Mouse (Mus musculus) CD4-positive, CD25-positive, alpha-beta regulatory T cell, adult 4 months (primary cell): Measurements from ENCODE around the gene Leng8. TPM values are rescaled to one million over a fixed set of nuclear protein-coding genes. Genes with fewer than 3 reads are reported as not detected.
"Not testable (repeated sequence)": the region's sequence is repeated elsewhere in the genome, so short reads cannot be mapped to it uniquely, and the experiment has no call there.

ENCODE experiments used
- ATAC-seq: one replicate; pipeline ENCODE4 v1.8.0; 2017
- polyA plus RNA-seq, 2 experiments: library from polyadenylated mRNA; unstranded; fragments of 100-300 nt; shearing (Covaris generic); gene quantifications; one replicate each; pipeline ENCODE4 v1.2.1; 2017

The Leng8 gene
- polyA plus RNA-seq, 2 experiments from 2014 or later, result 23.4 to 27.4 TPM

GRCm38 (mm10) chr7:4148341-4149208, 11.7 kb downstream of the Leng8 start:
- ATAC-seq, result peak; percentile 40

- ATAC-seq, result peak; percentile 71
These were observed 12.6 kb downstream of the Leng8 start for GRCm38 (mm10) chr7:4149209-4150054.

DNA sequence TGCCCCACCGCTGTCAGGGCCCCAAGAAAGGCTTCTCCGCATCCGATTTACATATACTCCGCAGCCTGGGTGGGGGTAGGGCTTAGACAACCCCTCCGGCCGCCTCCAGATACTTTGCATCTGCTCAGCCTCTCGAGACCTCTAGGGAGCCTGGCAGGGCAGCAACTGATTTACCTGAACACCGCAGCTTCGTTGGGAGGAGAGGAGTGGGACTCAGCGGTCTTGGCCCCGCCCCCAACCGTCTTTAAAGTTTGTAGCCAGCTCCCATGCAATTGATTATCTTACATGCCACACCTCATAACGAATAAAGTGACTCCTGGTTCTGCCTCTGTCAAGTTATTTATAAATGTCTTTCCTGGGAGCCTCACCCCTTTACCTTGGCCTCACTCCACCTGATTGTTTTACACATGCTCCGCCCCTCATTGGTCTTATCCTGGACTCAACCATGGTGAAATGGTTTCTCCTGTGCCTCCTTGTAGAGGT, 13.3 kb downstream of the Leng8 start, which contains the start of gene Leng9:
TSS of gene Leng9 (minus strand) at position 316 of the 483 bp plus-strand sequence.
- ATAC-seq, result peak; percentile 35

DNA sequence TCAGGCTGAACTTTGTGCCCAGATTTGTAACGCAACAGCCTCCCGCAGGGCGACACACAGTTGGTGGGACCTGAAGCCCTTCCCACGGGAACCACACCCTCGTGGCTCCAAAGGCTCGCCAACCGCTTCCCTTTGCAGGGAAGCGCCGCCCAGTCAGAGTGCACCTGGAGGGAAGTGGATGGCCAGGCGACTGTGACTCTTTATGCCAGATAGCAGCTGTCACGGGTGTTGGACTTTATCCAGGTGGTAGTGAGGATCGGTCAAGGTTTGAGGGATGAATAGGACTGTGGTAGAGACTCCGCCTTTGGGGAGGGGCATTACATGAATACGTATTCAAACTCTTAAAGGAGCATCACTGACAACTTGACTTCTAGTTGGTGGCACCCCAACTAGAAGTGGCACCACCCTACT, 14.0 kb downstream of the Leng8 start:
- no peak for ATAC-seq

DNA sequence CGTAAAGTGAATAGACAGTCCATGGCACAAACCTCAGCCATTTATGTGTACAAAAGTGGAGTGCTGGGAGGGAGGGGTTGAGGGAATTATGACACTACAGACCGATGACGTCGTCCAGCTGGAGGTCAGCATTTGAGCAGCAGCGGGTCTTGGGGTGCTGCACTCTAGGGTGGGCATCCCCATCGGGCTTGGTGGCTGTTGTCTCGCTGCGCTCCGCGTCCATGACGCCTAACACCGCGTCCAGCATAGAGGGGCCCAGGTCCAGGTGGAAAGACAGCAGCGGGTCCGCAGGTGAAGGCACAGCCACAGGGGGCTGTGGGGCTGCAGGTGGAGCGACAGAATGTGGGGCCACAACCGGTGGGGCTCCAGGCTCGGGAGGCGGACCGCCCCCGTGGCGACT, 14.4 kb downstream of the Leng8 start:
- ATAC-seq, result no peak

DNA sequence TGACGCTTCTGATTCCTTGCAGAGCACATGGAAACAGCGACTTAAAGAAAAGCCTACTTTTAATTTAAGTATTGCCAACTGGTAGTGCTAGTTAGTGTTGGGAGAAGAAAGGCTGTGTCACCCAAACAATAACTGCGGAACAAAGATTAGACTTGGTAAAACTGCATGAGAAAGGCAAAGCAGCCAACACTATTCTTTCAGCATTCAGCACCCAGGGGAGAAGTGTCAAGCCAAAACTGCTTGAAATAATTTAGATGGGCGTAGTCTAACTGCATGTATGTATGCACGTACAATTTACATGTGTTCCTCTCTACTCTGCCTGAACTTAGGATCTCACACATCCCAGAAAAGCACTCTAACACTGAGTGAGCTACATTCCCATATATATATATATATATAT, 17.5 kb downstream of the Leng8 start:
- no peak for ATAC-seq

DNA sequence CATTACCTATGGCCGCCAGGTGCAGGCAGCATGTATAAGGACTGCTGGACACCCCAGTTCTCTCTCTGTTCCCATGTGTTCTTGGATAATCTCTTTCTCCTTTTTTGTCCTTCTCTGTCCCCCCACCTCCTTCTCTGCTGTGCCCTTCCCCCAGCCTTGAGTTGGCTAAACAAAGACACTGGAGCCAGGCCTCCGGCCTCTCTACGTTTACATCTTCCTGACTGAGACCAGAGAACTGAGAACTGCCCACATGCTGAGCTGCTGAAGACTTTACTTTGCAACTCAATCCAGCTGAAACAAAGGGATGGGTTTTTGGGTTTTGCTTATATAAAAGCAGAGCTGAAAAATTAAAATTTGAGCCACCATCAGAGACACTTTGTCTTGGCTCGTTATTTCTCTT, 18.1 kb downstream of the Leng8 start:
- no peak for ATAC-seq

DNA sequence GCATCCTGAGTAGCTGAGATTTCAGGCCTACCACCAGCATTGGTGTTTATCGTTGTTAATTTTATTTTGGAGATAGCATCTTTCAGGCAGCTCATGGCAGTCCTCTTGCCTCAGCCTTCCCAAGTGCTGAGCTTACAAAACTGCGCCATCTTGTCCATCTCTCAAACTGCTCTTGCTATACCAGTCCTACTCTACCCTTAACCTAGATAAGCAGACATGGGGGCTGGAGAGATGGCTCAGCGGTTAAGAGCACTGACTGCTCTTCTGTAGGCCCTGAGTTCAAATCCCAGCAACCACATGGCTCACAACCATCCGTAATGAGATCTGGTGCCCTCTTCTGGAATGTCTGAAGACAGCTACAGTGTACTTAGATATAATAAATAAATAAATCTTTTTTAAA, 24.8 kb downstream of the Leng8 start:
- ATAC-seq, result not testable (repeated sequence)

DNA sequence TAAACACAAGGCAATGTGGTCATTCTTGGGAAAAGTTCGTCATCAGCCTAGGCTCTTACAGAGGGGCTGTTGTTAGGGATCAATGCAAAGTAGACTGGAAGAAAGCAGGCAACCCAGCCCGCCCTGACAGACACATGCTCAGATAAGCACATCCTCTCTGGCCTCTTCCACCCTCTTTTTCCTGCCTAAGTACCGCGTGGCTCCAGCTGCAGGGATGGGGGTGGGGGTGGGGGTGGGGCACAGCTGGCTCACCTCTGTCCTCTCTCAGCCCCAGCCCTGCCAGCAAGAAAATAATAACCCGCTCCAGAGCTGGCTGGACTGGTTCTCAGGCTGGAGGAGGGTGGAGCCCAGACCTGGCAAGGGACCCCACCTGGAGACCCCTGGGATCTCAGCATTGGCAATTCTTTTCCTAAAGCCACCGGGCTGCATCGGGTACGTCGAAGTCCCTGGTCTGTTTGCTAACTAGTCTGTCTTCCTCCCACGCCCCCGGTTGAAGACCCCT, 26.8 kb downstream of the Leng8 start:
- ATAC-seq, result no peak

DNA sequence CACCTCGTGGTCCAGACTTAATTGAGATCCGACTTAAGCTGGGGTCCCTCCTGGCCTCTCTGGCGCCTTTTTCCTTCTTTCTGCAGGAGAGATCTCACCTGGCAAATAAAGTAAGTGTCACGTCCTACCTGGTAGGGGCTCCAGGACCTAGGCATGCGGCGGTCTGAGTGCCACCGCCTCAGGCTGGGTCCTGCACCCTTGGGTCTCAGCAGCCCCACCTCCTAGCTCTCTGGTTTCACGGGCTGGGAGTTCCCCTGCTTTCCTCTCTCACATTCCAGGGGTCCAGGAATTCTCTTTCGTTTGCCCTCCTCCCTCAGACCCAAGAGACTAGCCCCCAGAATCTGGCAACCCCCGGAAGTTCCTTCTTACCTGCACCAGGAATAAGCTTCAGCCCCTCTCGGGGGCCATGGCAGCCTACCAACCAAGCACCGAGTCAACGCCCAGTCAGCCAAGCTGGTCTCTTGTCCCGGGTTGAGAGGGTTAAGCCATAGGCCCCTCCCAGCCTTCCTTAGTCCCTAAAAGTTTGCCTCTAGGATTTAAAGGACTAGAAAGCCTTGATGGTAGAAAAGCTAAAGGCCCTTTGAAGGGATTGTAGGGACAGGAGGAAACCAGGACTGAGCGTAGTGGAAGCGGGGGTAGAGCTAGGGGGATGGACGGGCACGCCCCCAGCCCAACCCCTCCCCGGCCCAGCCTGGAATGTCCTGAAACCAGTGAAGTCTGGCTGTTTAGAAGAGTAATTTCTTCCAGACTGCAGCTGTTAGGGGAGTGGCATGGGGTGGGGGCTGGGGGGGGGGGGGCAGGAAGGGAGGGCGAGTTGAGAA, 27.5 kb downstream of the Leng8 start, which contains the start of gene Cdc42ep5:
TSS of gene Cdc42ep5 (minus strand) at position 771 of the 821 bp plus-strand sequence.
- no peak for ATAC-seq

GRCm38 (mm10) chr7:4165286-4165685, 28.4 kb downstream of the Leng8 start:
- no peak for ATAC-seq

- ATAC-seq, result no peak
These were observed 30.3 kb downstream of the Leng8 start for GRCm38 (mm10) chr7:4167098-4167497.

- ATAC-seq, result no peak
These were observed 33.5 kb downstream of the Leng8 start for GRCm38 (mm10) chr7:4170193-4170938.

DNA sequence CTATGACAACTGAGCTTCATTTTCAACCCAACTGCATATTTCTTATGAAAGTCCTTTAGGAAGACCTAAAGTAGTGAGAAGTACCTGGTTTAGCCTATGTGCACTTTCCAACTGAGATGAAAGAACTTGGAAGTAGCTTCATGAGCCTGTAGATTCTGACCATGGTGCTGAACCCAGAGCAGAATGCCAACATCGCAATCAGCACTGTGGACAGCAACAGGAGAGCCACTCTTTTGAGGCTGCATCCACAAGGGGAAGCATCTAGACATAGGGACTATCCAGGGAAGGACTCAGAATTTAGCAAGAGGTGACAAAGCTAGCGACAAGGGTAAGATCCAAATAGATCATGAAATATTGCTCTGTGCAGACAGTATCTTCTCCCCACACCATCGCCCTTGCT, 41.6 kb downstream of the Leng8 start:
- no peak for ATAC-seq

Other genes with a start within 250 kb of the Leng8 start
- not detected for gene Gm14548, start 238.9 kb upstream of the Leng8 start, polyA plus RNA-seq
- gene Lilra6, start 221.5 kb upstream of the Leng8 start, polyA plus RNA-seq, result under 1 TPM in 1 of 2 experiments, not detected in 1; 0.46 TPM
- 1 to 10 TPM; 4.5 to 6.5 TPM for gene Lair1, start 73.8 kb upstream of the Leng8 start, polyA plus RNA-seq
- under 1 TPM; 0.60 to 0.69 TPM for gene Ttyh1, start 17.6 kb upstream of the Leng8 start, polyA plus RNA-seq
- gene Leng9, start 13.3 kb downstream of the Leng8 start, polyA plus RNA-seq, result 10 to 100 TPM in 1 of 2 experiments, 1 to 10 TPM in 1; 7.5 to 12.3 TPM
- gene Cdc42ep5, start 27.8 kb downstream of the Leng8 start, polyA plus RNA-seq, result not detected
- not detected for gene Lilra5, start 100.7 kb downstream of the Leng8 start, polyA plus RNA-seq
- gene Ncr1, start 200.7 kb downstream of the Leng8 start, polyA plus RNA-seq, result not detected